Mouse (Mus musculus) ES-Bruce4 (cell line): ENCODE measurements around the gene Veph1. TPM values are rescaled to one million over a fixed set of nuclear protein-coding genes. Genes with fewer than 3 reads are reported as not detected.

Source experiments
- H3K27ac ChIP-seq: 2 replicates; pipeline ENCODE4 v1.5.1; 2012; ENCODE audit warnings: low read length, inconsistent platforms; ENCODE audit not compliant: insufficient read depth
- H3K27me3 ChIP-seq: 2 replicates; pipeline ENCODE4 v1.6.1; 2012; ENCODE audit warnings: mild to moderate bottlenecking, low read length, inconsistent platforms; ENCODE audit not compliant: control insufficient read depth, poor library complexity, insufficient read depth, severe bottlenecking
- H3K36me3 ChIP-seq: 2 replicates; pipeline ENCODE4 v1.6.1; 2012; ENCODE audit warnings: inconsistent platforms, mild to moderate bottlenecking, low read length, moderate library complexity; ENCODE audit not compliant: control insufficient read depth, poor library complexity, insufficient read depth, severe bottlenecking
- H3K4me1 ChIP-seq: one replicate; pipeline ENCODE4 v1.8.1; 2011; ENCODE audit warnings: low read length; ENCODE audit not compliant: control insufficient read depth, insufficient read depth
- H3K4me3 ChIP-seq: 2 replicates; pipeline ENCODE4 v1.5.1; 2011; ENCODE audit warnings: low read depth, mild to moderate bottlenecking, low read length
- H3K9ac ChIP-seq: 2 replicates; pipeline ENCODE4 v1.6.1; 2012; ENCODE audit warnings: low read depth, mild to moderate bottlenecking, inconsistent platforms; ENCODE audit not compliant: poor library complexity, severe bottlenecking
- H3K9me3 ChIP-seq: replicated peaks from 2 replicates; pipeline ENCODE4 v1.6.1; 2012; ENCODE audit warnings: mild to moderate bottlenecking, low read length, inconsistent platforms; ENCODE audit not compliant: control insufficient read depth, poor library complexity, insufficient read depth, severe bottlenecking
- CTCF ChIP-seq: IDR thresholded peaks from one replicate; pipeline ENCODE4 v1.8.1; 2011; ENCODE audit warnings: low read depth, low read length
- EP300 ChIP-seq: IDR thresholded peaks from 2 replicates; pipeline ENCODE4 v1.6.1; 2011; ENCODE audit warnings: low read depth, low read length; ENCODE audit not compliant: insufficient read depth
- POLR2A ChIP-seq: IDR thresholded peaks from one replicate; pipeline ENCODE4 v1.8.1; 2011; ENCODE audit warnings: low read length; ENCODE audit not compliant: insufficient read depth
- polyA plus RNA-seq: library from polyadenylated mRNA; stranded (reverse); fragments of >200 nt; gene quantifications from 2 replicates; pipeline ENCODE4 v1.2.4, GENCODE M21; 2011; ENCODE audit warnings: low read depth; ENCODE audit not compliant: missing spikeins, insufficient read depth, insufficient read length

Veph1 gene
- polyA plus RNA-seq, 1 experiment = 0.12 TPM

DNA sequence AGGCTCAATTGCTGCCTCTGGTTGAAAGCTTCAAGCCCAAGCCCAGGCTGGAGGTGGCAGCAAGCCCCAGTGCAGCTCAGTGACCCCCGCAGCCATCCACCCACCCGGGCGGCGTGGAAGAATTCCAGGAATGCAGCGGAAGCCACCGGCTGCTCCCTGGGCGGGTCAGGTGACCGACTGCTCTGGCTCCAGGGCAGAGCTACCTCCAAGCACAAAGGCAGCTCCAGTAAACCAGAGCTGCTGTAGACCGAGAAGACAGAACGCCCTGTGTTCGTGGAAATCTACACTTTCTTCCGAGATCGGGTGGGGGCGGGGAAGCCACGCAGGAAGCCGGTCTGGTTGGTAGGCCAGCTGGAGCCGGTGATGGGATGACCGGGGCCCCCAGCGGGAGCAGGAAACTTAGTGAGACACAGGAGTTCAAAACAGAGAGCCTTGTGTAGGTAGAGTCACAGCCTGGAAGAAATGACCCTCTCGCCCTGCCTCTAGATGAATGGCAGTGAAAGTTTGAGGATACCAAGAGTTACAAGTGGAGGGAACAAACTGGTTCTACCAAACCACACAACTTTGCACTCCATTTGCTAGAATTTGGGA lies 4.2 kb downstream of the Veph1 start:
- Histone ChIP-seq H3K4me3 (no peak overlapping the region), H3K27me3 (no peaks in the 10 kb centered on the region), H3K4me1 (no peaks in the 10 kb centered on the region), H3K27ac (0 out of 2 replicates have a peak overlapping the region, but pooled peaks have one; percentile 3), H3K9me3 (no peaks in the 10 kb centered on the region), H3K36me3 (no peaks in the 10 kb centered on the region), H3K9ac (peak overlapping the region; percentile 4; the same call in 1 of the 2 replicates)
- no peak for TF ChIP-seq POLR2A
- peak; percentile 73; the same call in 1 of the 2 replicates for TF ChIP-seq EP300

DNA sequence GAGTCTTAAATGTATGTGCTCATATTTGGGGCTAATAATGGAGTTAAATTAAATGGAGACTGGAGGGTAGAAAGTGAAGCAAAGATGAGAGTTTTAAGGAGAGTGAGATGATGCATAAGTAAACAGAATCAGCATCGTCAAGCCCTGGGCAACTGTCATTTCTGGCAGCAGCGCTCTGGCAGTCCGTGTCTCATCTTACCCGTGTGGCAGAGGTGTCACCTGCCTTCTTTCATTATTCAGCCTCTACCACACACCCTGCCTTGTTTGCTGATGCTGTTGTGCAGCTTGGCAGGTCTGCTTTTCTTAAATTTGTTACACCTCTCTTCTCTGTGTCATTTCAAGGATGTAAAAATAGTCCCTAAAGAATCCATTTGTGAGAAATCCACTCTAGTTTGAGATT lies 33.4 kb downstream of the Veph1 start:
- TF ChIP-seq EP300 (no peak), CTCF (no peak), POLR2A (no peak)
- H3K36me3 ChIP-seq = no peaks in the 10 kb centered on the region
- no peak overlapping the region for H3K27ac ChIP-seq
- H3K9ac ChIP-seq = no peak overlapping the region
- no peaks in the 10 kb centered on the region for H3K27me3 ChIP-seq
- no peaks in the 10 kb centered on the region for H3K9me3 ChIP-seq
- no peak overlapping the region for H3K4me3 ChIP-seq
- H3K4me1 ChIP-seq = no peaks in the 10 kb centered on the region

DNA sequence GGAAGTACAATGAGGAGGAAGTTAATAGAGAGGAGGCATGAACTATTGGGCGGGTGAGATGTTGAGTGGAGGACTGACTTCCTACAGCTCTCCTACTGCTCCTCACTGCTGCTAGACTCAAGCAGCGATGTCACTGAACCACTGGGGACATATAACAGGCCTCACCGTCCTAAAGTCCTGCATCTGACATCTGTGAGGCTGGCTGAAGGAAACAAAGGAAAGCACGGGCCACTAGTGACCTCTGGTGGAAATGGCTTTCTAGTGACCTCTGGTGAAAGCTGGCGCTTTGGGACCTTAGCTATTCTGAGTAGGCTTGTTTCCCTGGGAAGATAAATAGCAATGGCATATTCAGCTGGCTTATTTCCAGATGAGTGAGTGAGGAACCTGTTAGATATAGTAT lies 34.3 kb downstream of the Veph1 start:
- Histone ChIP-seq H3K4me3 (no peak overlapping the region), H3K9ac (no peak overlapping the region), H3K36me3 (no peaks in the 10 kb centered on the region), H3K9me3 (no peaks in the 10 kb centered on the region), H3K27me3 (no peaks in the 10 kb centered on the region), H3K27ac (no peak overlapping the region), H3K4me1 (no peaks in the 10 kb centered on the region)
- TF ChIP-seq POLR2A = no peak
- no peak for TF ChIP-seq EP300
- TF ChIP-seq CTCF = no peak

DNA sequence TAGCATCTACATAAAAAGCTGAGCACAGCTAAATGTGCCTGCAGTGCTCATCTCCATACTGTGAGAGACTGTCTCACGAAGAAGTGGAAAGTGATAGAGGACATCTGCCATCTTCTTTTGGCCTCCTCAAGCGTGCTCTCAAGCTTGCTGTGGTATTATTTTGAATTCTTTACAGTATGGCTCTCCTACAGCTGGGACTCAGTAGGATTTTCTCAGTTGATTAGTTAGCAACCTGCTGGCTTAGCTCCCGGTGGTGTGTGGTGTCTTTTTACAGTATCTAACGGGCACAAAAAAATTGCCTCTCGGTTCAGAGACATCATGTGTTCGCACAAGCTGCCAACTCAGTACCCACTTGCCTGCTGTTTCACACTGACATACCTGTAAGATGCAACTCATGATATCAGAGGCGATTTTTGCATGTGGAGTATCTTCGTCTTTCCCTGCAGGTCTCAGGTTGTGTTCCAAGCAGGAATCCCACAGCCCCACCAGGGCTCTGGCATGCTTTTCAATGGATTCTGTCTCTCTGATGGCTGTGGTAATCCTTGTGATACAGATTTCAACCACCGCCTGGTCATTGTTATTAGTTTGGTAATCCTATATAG lies 42.0 kb downstream of the Veph1 start:
- Histone ChIP-seq H3K9ac (no peak overlapping the region), H3K36me3 (no peaks in the 10 kb centered on the region), H3K9me3 (no peaks in the 10 kb centered on the region), H3K27me3 (no peaks in the 10 kb centered on the region), H3K27ac (no peak overlapping the region), H3K4me3 (no peak overlapping the region), H3K4me1 (no peaks in the 10 kb centered on the region)
- no peak for TF ChIP-seq POLR2A
- no peak for TF ChIP-seq EP300
- no peak for TF ChIP-seq CTCF

DNA sequence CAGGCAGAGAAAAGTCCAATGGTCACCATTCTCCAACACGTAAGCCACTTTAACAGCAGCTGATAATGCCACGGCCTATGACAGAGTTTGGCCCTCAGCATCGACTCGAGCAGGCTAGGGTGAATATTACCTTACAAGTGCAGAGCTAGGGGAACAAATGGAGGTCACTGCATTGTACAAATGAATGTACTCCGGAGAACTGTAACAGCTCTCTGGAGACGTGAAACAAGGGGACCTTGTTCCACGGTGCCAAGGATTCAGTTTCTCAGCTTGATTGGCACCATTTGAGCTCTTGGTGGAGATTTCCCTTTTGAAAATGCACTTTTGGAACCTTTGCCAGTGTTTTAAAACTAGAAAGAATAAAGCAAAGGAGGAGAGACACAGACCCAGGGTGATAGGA lies 44.8 kb downstream of the Veph1 start:
- TF ChIP-seq POLR2A (no peak), EP300 (no peak), CTCF (no peak)
- Histone ChIP-seq H3K9me3 (no peaks in the 10 kb centered on the region), H3K36me3 (no peaks in the 10 kb centered on the region), H3K4me1 (no peaks in the 10 kb centered on the region), H3K4me3 (no peak overlapping the region), H3K27me3 (no peaks in the 10 kb centered on the region), H3K9ac (no peak overlapping the region), H3K27ac (no peak overlapping the region)

DNA sequence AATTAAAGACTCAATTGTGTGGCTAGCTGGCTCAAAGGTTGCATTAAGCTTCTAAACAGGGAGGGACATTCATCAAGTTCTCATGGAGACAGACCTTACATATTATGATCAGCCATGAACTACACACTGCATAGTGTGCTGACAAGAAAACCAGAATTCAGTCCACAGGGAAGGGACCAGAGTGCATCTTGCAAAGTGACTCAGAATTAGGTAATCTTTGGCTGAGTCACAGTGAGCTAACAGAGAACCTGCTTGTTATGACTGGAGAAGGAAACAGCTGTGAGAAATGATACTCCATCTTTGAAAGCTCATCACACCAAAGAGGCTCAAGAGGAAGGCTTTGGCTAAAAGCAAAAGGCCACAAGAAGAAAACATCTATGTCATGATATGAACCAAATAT lies 56.2 kb downstream of the Veph1 start:
- no peak overlapping the region for H3K27ac ChIP-seq
- no peaks in the 10 kb centered on the region for H3K27me3 ChIP-seq
- no peaks in the 10 kb centered on the region for H3K4me1 ChIP-seq
- H3K9me3 ChIP-seq = no peaks in the 10 kb centered on the region
- H3K4me3 ChIP-seq = no peak overlapping the region
- TF ChIP-seq POLR2A (no peak), CTCF (no peak), EP300 (no peak)
- no peak overlapping the region for H3K9ac ChIP-seq
- H3K36me3 ChIP-seq = no peaks in the 10 kb centered on the region
